In the genomic region with DNA sequence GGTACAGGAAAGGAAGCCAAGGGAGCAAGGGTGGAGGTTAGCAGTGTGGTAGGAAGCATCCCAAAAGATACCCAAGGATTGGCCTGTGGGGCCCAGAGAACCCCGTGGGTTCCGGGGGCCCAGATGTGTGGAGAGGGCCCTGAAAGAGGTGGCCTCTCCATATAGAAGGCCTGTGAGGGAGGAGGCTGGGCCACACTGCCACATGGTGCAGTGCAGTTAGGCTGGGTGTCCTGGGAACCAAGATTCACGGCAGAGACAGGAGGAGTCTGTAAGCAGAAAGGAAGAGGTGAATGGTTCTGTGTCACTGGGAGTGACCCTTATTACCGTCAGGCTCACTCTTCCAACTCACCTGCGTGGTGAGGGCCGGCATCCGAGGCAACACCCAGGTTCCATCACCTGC, we compare ENCODE assay signal across 14 mouse cellular contexts.
"Had no signal": no experiment of that assay in that cellular context is flagged by ENCODE, and none has a peak within 500 bp of the region (broad histone marks: within the 10 kb centered on the region; RNA-seq: fewer than 3 reads in every experiment).

No protein-coding gene starts in this region.

- H3K9ac ChIP-seq: limb, embryonic 12.5 days; liver, embryonic 14.5 days; neural tube, embryonic 12.5 days had no signal

- H3K9me3 ChIP-seq: limb, embryonic 12.5 days; neural tube, embryonic 12.5 days had no signal

- H3K4me3 ChIP-seq: layer of hippocampus, adult 2 months; limb, embryonic 12.5 days; neural tube, embryonic 12.5 days had no signal

- H3K27me3 ChIP-seq: limb, embryonic 12.5 days; neural tube, embryonic 12.5 days had no signal

- H3K27ac ChIP-seq: layer of hippocampus, adult 2 months; limb, embryonic 12.5 days; liver, embryonic 14.5 days; neural tube, embryonic 12.5 days had no signal

- ATAC-seq: lung, postnatal 0 days had no signal

- H3K4me1 ChIP-seq: limb, embryonic 12.5 days had no signal

- H3K4me2 ChIP-seq: limb, embryonic 12.5 days; neural tube, embryonic 12.5 days had no signal

- DNase-seq: kidney, adult 9 months; kidney, postnatal 10 days; kidney, postnatal 4 days; liver; lung, adult 2 months; lung, postnatal 36 days; midbrain, embryonic 14.5 days; right cerebral cortex, postnatal 4 days; spleen, adult 18-20 months had no signal
